Mouse (Mus musculus) induced T-regulatory cell, adult 2 months (primary cell): ENCODE data around the gene Rwdd2a.
"Not testable (repeated sequence)": the region's sequence is repeated elsewhere in the genome, so short reads cannot be mapped to it uniquely, and the experiment has no call there.

Experiments used
- DNase-seq: peaks from one replicate; pipeline ENCODE4 v3.0.0-alpha.2; 2012; ENCODE audit warnings: low read depth

The Rwdd2a gene

GRCm38 (mm10) chr9:86592676-86593668 is 21.2 kb downstream of the Rwdd2a start:
- DNase-seq: peak; percentile 71

GRCm38 (mm10) chr9:86594357-86594767 is 22.6 kb downstream of the Rwdd2a start:
- DNase-seq: not testable (repeated sequence)

- not testable (repeated sequence) for DNase-seq
Measured at GRCm38 (mm10) chr9:86596983-86597382, 25.2 kb downstream of the Rwdd2a start.

- no peak for DNase-seq
Measured at GRCm38 (mm10) chr9:86599723-86600303, 28.0 kb downstream of the Rwdd2a start.

GRCm38 (mm10) chr9:86605776-86606175 is 34.0 kb downstream of the Rwdd2a start:
- DNase-seq: no peak

- no peak for DNase-seq
Measured at GRCm38 (mm10) chr9:86612091-86612490, 40.3 kb downstream of the Rwdd2a start.

GRCm38 (mm10) chr9:86615765-86616164 is 44.0 kb downstream of the Rwdd2a start:
- DNase-seq: no peak

GRCm38 (mm10) chr9:86617837-86618492 is 46.2 kb downstream of the Rwdd2a start:
- peak; percentile 73 for DNase-seq

- no peak for DNase-seq
Measured at GRCm38 (mm10) chr9:86619341-86620139, 47.7 kb downstream of the Rwdd2a start.

- no peak for DNase-seq
Measured at GRCm38 (mm10) chr9:86622062-86622461, 50.3 kb downstream of the Rwdd2a start.

- DNase-seq: peak; percentile 78
Measured at GRCm38 (mm10) chr9:86624039-86624438, 52.2 kb downstream of the Rwdd2a start.
